Mouse (Mus musculus) MEL (cell line): ENCODE measurements around the gene Zdhhc3. TPM values are rescaled to one million over a fixed set of nuclear protein-coding genes. Genes with fewer than 3 reads are reported as not detected.

Source experiments
- DNase-seq: peaks from one replicate; pipeline ENCODE4 v3.0.0; 2011; ENCODE audit warnings: low read depth, low spot score
- H3K27ac ChIP-seq: 2 replicates; pipeline ENCODE4 v1.5.1; 2012; ENCODE audit warnings: low read depth, mild to moderate bottlenecking, control low read depth, low read length, moderate library complexity; ENCODE audit not compliant: control insufficient read depth
- H3K27me3 ChIP-seq, 2 experiments: fragments of 150-350 bp in 1 of 2; sonication (generic) in 1 of 2; 2 replicates each; pipeline ENCODE4 v1.6.1; 2012; ENCODE audit warnings: low read length in 2 of 2, mild to moderate bottlenecking in 2 of 2, improper control_type of control experiment in 1 of 2, moderate library complexity in 1 of 2; ENCODE audit not compliant: insufficient read depth in 2 of 2, control insufficient read depth in 1 of 2
- H3K36me3 ChIP-seq, 2 experiments: 2 replicates each; pipeline ENCODE4 v1.6.1; 2012 to 2014; ENCODE audit warnings: low read length in 2 of 2, improper control_type of control experiment in 1 of 2, inconsistent platforms in 1 of 2, mild to moderate bottlenecking in 1 of 2; ENCODE audit not compliant: insufficient read depth in 2 of 2, control insufficient read depth in 1 of 2
- H3K4me1 ChIP-seq, 2 experiments: fragments of 150-350 bp in 1 of 2; sonication (generic) in 1 of 2; 2 replicates each; pipeline ENCODE4 v1.6.1; 2012; ENCODE audit warnings: low read length in 2 of 2, improper control_type of control experiment in 1 of 2, mild to moderate bottlenecking in 1 of 2; ENCODE audit not compliant: insufficient read depth in 2 of 2, control insufficient read depth in 1 of 2
- H3K4me3 ChIP-seq, 2 experiments: fragments of 150-350 bp in 1 of 2; sonication (generic) in 1 of 2; 2 replicates each; pipeline ENCODE4 v1.5.1; 2012; ENCODE audit warnings: low read depth in 2 of 2, low read length in 2 of 2, mild to moderate bottlenecking in 2 of 2, moderate library complexity in 2 of 2, control low read depth in 1 of 2, improper control_type of control experiment in 1 of 2; ENCODE audit not compliant: control insufficient read depth in 1 of 2, insufficient read depth in 1 of 2
- H3K79me2 ChIP-seq: 2 replicates; pipeline ENCODE4 v1.6.1; 2012; ENCODE audit warnings: mild to moderate bottlenecking, low read length, moderate library complexity; ENCODE audit not compliant: control insufficient read depth, poor library complexity, insufficient read depth
- H3K9ac ChIP-seq: 2 replicates; pipeline ENCODE4 v1.6.1; 2012; ENCODE audit warnings: low read depth, mild to moderate bottlenecking, control low read depth, low read length, moderate library complexity; ENCODE audit not compliant: control insufficient read depth, poor library complexity, severe bottlenecking
- H3K9me3 ChIP-seq: fragments of 150-350 bp; sonication (generic); replicated peaks from 2 replicates; pipeline ENCODE4 v1.6.1; 2012; ENCODE audit warnings: mild to moderate bottlenecking, low read length, improper control_type of control experiment, moderate library complexity; ENCODE audit not compliant: insufficient read depth
- CTCF ChIP-seq, 3 experiments: IDR thresholded peaks in 2 of 3; conservative IDR thresholded peaks in 1 of 3; 2 replicates each; pipeline ENCODE4 v1.5.1; 2011 to 2012; ENCODE audit warnings: low read length in 3 of 3, low read depth in 2 of 3, mild to moderate bottlenecking in 2 of 3, improper control_type of control experiment in 1 of 3, inconsistent platforms in 1 of 3, mixed read lengths in 1 of 3, moderate library complexity in 1 of 3; ENCODE audit not compliant: control insufficient read depth in 1 of 3, insufficient read depth in 1 of 3, poor library complexity in 1 of 3, severe bottlenecking in 1 of 3
- ELF1 ChIP-seq: IDR thresholded peaks from 2 replicates; pipeline ENCODE4 v1.6.1; 2014; ENCODE audit warnings: low read depth, mild to moderate bottlenecking, inconsistent platforms, low read length, improper control_type of control experiment, moderate library complexity
- ETS1 ChIP-seq: IDR thresholded peaks from 2 replicates; pipeline ENCODE4 v1.6.1; 2012; ENCODE audit warnings: low read depth, mild to moderate bottlenecking, inconsistent platforms, low read length, improper control_type of control experiment, moderate library complexity
- GABPA ChIP-seq: IDR thresholded peaks from 2 replicates; pipeline ENCODE4 v1.6.1; 2012; ENCODE audit warnings: low read depth, mild to moderate bottlenecking, inconsistent platforms, low read length, improper control_type of control experiment, moderate library complexity
- GATA1 ChIP-seq: IDR thresholded peaks from 2 replicates; pipeline ENCODE4 v1.6.1; 2011; ENCODE audit warnings: low read depth, low read length, improper control_type of control experiment
- JUND ChIP-seq: IDR thresholded peaks from 2 replicates; pipeline ENCODE4 v1.6.1; 2011; ENCODE audit warnings: low read depth, mild to moderate bottlenecking, improper control_type of control experiment, low read length
- MAFK ChIP-seq: IDR thresholded peaks from 2 replicates; pipeline ENCODE4 v1.6.1; 2011; ENCODE audit warnings: low read depth, mild to moderate bottlenecking, low read length, improper control_type of control experiment, borderline replicate concordance
- NELFE ChIP-seq: IDR thresholded peaks from 2 replicates; pipeline ENCODE4 v1.6.1; 2011; ENCODE audit warnings: low read depth, low read length, improper control_type of control experiment
- POLR2A ChIP-seq, 2 experiments: IDR thresholded peaks; 2 replicates each; pipeline ENCODE4 v1.6.1; 2011 to 2012; ENCODE audit warnings: low read length in 2 of 2, mild to moderate bottlenecking in 2 of 2, control low read depth in 1 of 2, improper control_type of control experiment in 1 of 2, low read depth in 1 of 2, moderate library complexity in 1 of 2; ENCODE audit not compliant: control insufficient read depth in 1 of 2, insufficient read depth in 1 of 2, poor library complexity in 1 of 2
- POLR2AphosphoS5 ChIP-seq: IDR thresholded peaks from 2 replicates; pipeline ENCODE4 v1.6.1; 2012; ENCODE audit warnings: low read depth, borderline replicate concordance, mild to moderate bottlenecking, inconsistent platforms, low read length, moderate library complexity, mixed read lengths
- RCOR1 ChIP-seq: IDR thresholded peaks from 2 replicates; pipeline ENCODE4 v1.6.1; 2012; ENCODE audit warnings: low read depth, mild to moderate bottlenecking, inconsistent platforms, low read length, improper control_type of control experiment
- TCF12 ChIP-seq: IDR thresholded peaks from 2 replicates; pipeline ENCODE4 v1.6.1; 2014; ENCODE audit warnings: low read depth, mild to moderate bottlenecking, inconsistent platforms, low read length, improper control_type of control experiment, moderate library complexity
- USF1 ChIP-seq: IDR thresholded peaks from 2 replicates; pipeline ENCODE4 v1.6.1; 2014; ENCODE audit warnings: low read depth, mild to moderate bottlenecking, inconsistent platforms, low read length, improper control_type of control experiment, moderate library complexity
- USF2 ChIP-seq, 2 experiments: IDR thresholded peaks; 2 replicates each; pipeline ENCODE4 v1.6.1; 2011 to 2012; ENCODE audit warnings: improper control_type of control experiment in 2 of 2, low read length in 2 of 2, borderline replicate concordance in 1 of 2, inconsistent platforms in 1 of 2, low read depth in 1 of 2, mild to moderate bottlenecking in 1 of 2; ENCODE audit not compliant: insufficient read depth in 1 of 2
- ZKSCAN1 ChIP-seq: IDR thresholded peaks from 2 replicates; pipeline ENCODE4 v1.6.1; 2012; ENCODE audit warnings: low read depth, mild to moderate bottlenecking, inconsistent platforms, low read length, improper control_type of control experiment, moderate library complexity
- ZMIZ1 ChIP-seq: IDR thresholded peaks from 2 replicates; pipeline ENCODE4 v1.6.1; 2012; ENCODE audit warnings: low read depth, mild to moderate bottlenecking, inconsistent platforms, low read length, improper control_type of control experiment, moderate library complexity
- polyA plus RNA-seq, 2 experiments: library from polyadenylated mRNA; stranded (reverse) in 1 of 2; unstranded in 1 of 2; fragments of >175 nt in 1 of 2; fragments of >200 nt in 1 of 2; gene quantifications; 2 replicates each; pipeline versions ENCODE4 v1.2.1 to v1.2.4; 2012; ENCODE audit warnings: low replicate concordance in 2 of 2, low read depth in 1 of 2; ENCODE audit not compliant: insufficient read length in 2 of 2, insufficient read depth in 1 of 2, missing spikeins in 1 of 2
- total RNA-seq: library from RNA; depleted of rRNA; stranded (reverse); fragments of 300-350 nt; gene quantifications from 2 replicates; pipeline ENCODE4 v1.2.3, GENCODE M21; 2012

The Zdhhc3 gene
- total and polyA plus RNA-seq, 3 experiments: 51.8 to 98.1 (median 92.0) TPM

DNA sequence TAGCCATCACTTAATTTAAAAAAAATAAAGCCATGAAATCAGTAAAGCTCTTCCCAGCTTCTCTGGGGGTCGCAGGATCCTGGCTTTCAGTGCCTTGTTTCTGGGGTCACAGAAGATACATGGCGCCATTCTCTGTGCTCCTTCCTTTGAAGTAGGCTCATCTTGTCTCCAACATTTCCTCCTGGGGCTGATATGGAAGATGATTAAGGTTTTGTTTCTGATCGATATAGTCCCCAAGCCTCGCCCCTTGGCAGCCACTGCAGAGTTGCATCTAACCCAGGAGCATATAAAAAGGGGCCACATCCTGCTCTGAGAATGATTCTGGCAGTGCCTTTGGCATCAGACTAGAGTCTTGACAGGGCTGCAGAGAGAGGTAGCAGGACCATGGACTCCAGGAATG lies 78.6 kb downstream of the Zdhhc3 start, which contains the start of gene Tgm4:
Tgm4 (plus strand) TSS at position 301 of the 400 bp plus-strand sequence.
- no peak within 1 kb of the TSS for H3K4me3 ChIP-seq
- H3K36me3 ChIP-seq: no peaks in the 10 kb centered on the region
- H3K79me2 ChIP-seq: no peaks in the 10 kb centered on the region
- H3K27ac ChIP-seq: no peak within 1 kb of the TSS
- peaks cover 0 to 1% of the 10 kb centered on the region in 2 experiments; a peak in 2 of 4 replicates for H3K27me3 ChIP-seq
- TF ChIP-seq MAFK (no peak), POLR2A (IDR thresholded peaks at IDR 0.05; ENCODE audit: control insufficient read depth in 1 of 2, insufficient read depth in 1 of 2, low read depth in 1 of 2, low read length in 2 of 2, poor library complexity in 1 of 2) (no peak), ZKSCAN1 (no peak), RCOR1 (no peak)
- H3K4me1 ChIP-seq: no peaks in the 10 kb centered on the region
- no peak within 1 kb of the TSS for H3K9ac ChIP-seq
- no peak for DNase-seq
- no peaks in the 10 kb centered on the region for H3K9me3 ChIP-seq

DNA sequence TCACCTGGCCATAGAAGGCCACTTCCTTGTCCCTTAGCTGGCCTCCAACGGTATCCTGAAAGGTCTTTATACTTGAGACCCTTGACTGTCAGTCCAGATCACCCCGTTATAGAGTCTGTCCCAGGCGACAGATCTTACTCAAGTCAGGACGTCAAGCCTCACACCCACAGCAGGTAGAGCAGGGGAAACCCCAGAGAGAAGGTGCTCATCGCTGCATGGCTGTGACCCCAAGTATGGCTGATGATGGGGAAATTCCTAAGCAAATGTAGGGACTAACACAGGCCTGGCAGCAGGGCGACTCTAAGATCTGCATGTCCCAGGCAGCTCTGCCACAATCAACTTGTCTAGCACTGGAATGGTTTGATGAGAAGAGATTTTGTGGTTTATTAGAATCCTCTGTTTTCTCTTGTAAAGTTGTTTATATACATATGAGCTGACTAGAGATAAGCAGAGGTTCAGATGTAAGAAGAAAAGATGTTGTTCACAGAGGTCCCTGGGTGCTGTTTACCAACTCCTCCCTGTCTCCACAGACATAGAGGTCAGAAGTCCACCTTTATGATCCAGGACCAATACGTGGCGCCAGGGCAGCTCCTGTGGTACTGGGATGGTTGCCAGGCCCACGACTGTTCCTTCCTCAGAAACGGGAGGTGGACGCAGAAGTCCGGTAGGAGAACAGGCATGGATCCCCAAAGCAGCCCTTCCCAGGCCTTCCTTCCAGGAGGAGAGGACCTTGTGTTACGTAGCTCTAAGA lies 81.3 kb downstream of the Zdhhc3 start:
- Histone ChIP-seq H3K9ac (no peak overlapping the region), H3K79me2 (no peaks in the 10 kb centered on the region), H3K36me3 (no peaks in the 10 kb centered on the region), H3K4me3 (no peak overlapping the region), H3K4me1 (no peaks in the 10 kb centered on the region; a peak in 1 of 4 replicates), H3K27me3 (no peaks in the 10 kb centered on the region; a peak in 1 of 4 replicates), H3K9me3 (no peaks in the 10 kb centered on the region), H3K27ac (no peak overlapping the region)
- TF ChIP-seq USF2 (IDR thresholded peaks at IDR 0.05; ENCODE audit: borderline replicate concordance in 1 of 2, insufficient read depth in 1 of 2, low read depth in 1 of 2, low read length in 2 of 2) (no peak), TCF12 (no peak), ELF1 (no peak), ETS1 (no peak), GABPA (no peak), CTCF (IDR thresholded peaks at IDR 0.05 in 2 of 3, conservative IDR thresholded peaks at IDR 0.05 in 1 of 3; ENCODE audit: control insufficient read depth in 1 of 3, insufficient read depth in 1 of 3, low read depth in 2 of 3, low read length in 3 of 3, poor library complexity in 1 of 3, severe bottlenecking in 1 of 3) (no peak), GATA1 (no peak), MAFK (no peak), JUND (no peak), POLR2AphosphoS5 (no peak), USF1 (no peak), NELFE (no peak), POLR2A (IDR thresholded peaks at IDR 0.05; ENCODE audit: control insufficient read depth in 1 of 2, insufficient read depth in 1 of 2, low read depth in 1 of 2, low read length in 2 of 2, poor library complexity in 1 of 2) (no peak), ZKSCAN1 (no peak), ZMIZ1 (no peak), RCOR1 (no peak)
- DNase-seq: no peak
